Mouse (Mus musculus): Measurements from ENCODE around the gene Pqlc2. TPM values are rescaled to one million over a fixed set of nuclear protein-coding genes. Genes with fewer than 3 reads are reported as not detected.

Pqlc2 gene
- polyA plus RNA-seq, 1 experiment from 2014 or later = 16.3 TPM

- Histone ChIP-seq H3K27me3 (ENCODE audit: insufficient read depth, poor library complexity, severe bottlenecking) (peaks cover 27% of the 10 kb centered on the region; the same call in 1 of the 2 replicates), H3K4me1 (replicated peaks) (peaks cover 12% of the 10 kb centered on the region), H3K4me3 (no peak overlapping the region), H3K36me3 (no peaks in the 10 kb centered on the region), H3K9me3 (no peaks in the 10 kb centered on the region), H3K27ac (no peak overlapping the region)
- no peak for DNase-seq (ENCODE audit: low spot score)
- WGBS = 62% methylated on average over 8 of the region's 9 CpGs
Observed at GRCm38 (mm10) chr4:139334631-139335295, 24.3 kb upstream of the Pqlc2 start.

DNA sequence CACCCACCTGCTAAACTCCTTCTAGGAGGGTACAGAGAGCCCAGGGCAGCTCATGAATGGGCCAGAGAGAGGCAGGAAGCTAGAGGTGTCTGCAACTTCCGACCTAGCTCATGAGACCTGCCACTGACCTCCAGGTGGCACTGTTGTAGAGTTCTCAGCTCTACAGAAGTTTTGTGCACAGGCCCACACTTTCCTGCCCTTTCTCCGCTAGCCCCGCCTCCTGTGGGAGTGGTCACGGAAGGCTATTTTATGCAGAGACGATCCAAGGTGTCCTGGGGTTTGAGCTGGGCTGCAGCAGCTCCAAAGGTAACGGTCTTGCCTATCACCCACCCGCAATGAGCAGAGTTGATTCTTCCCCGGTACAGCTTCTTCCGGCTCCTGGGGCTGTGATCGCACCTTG is 20.1 kb upstream of the Pqlc2 start:
- DNase-seq (ENCODE audit: low spot score) = peak; percentile 73
- 9% methylated on average over 10 of the region's 10 CpGs for WGBS
- H3K9me3 ChIP-seq = no peaks in the 10 kb centered on the region
- peaks cover 7% of the 10 kb centered on the region; the same call in 1 of the 2 replicates for H3K4me1 ChIP-seq (replicated peaks)
- peak overlapping the region; percentile 39 for H3K4me3 ChIP-seq
- no peak overlapping the region for H3K27ac ChIP-seq
- peaks cover 8% of the 10 kb centered on the region; the same call in 1 of the 2 replicates for H3K27me3 ChIP-seq (ENCODE audit: insufficient read depth, poor library complexity, severe bottlenecking)
- no peaks in the 10 kb centered on the region for H3K36me3 ChIP-seq

- Histone ChIP-seq H3K9me3 (no peaks in the 10 kb centered on the region), H3K27me3 (ENCODE audit: insufficient read depth, poor library complexity, severe bottlenecking) (no peaks in the 10 kb centered on the region), H3K4me3 (no peak overlapping the region), H3K4me1 (replicated peaks) (no peaks in the 10 kb centered on the region), H3K36me3 (peaks cover 48% of the 10 kb centered on the region), H3K27ac (no peak overlapping the region)
- DNase-seq (ENCODE audit: low spot score) = no peak
- 93% methylated on average over 4 of the region's 4 CpGs for WGBS
Observed at GRCm38 (mm10) chr4:139319740-139320139, 9.2 kb upstream of the Pqlc2 start.

DNA sequence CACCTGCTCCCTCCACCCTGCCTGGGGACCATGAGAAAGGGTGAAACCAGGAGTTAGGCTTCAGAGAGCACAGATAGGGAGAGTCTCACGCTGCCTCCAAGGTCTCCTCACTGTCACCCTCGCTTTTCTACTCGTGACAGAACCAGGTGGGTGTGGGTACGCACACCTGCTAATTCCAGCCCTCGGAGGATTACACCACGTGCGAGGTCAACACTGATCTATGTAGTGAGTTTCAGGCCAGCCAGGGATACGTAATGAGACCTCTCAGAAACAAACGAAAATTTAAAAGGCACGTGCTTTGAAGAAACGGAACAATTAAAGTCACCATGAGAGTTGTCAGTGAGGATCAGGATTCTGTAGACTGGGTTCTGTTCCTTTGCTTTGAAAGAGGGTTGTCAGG is 7.9 kb upstream of the Pqlc2 start:
- DNase-seq (ENCODE audit: low spot score) = no peak
- WGBS = 93% methylated on average over 11 of the region's 11 CpGs
- Histone ChIP-seq H3K4me3 (no peak overlapping the region), H3K27me3 (ENCODE audit: insufficient read depth, poor library complexity, severe bottlenecking) (no peaks in the 10 kb centered on the region), H3K4me1 (replicated peaks) (no peaks in the 10 kb centered on the region), H3K9me3 (no peaks in the 10 kb centered on the region), H3K27ac (no peak overlapping the region), H3K36me3 (peaks cover 57% of the 10 kb centered on the region)

DNA sequence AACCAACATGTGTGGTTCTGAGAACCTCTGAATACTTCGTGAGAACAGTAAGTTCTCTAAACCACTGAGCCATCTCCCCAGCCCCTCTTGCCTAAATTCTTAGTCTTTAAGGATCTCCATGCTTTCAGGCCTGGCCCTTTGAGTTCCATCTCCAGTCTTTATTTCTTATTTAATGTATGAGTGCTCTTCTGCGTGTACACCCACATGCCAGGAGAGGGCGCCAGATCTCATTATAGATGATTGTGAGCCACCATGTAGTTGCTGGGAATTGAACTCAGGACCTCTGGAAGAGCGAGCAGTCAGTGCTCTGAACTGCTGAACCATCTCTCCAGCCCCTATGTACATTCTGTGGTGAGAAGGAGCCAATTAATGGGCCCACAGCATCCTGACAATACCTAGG is 2.1 kb upstream of the Pqlc2 start:
- no peaks in the 10 kb centered on the region for H3K9me3 ChIP-seq
- 51% methylated on average over 4 of the region's 4 CpGs for WGBS
- no peak overlapping the region for H3K27ac ChIP-seq
- no peak for DNase-seq (ENCODE audit: low spot score)
- peaks cover 23% of the 10 kb centered on the region for H3K27me3 ChIP-seq (ENCODE audit: insufficient read depth, poor library complexity, severe bottlenecking)
- H3K4me3 ChIP-seq = no peak overlapping the region
- peaks cover 35% of the 10 kb centered on the region for H3K36me3 ChIP-seq
- H3K4me1 ChIP-seq (replicated peaks) = peaks cover 28% of the 10 kb centered on the region

DNA sequence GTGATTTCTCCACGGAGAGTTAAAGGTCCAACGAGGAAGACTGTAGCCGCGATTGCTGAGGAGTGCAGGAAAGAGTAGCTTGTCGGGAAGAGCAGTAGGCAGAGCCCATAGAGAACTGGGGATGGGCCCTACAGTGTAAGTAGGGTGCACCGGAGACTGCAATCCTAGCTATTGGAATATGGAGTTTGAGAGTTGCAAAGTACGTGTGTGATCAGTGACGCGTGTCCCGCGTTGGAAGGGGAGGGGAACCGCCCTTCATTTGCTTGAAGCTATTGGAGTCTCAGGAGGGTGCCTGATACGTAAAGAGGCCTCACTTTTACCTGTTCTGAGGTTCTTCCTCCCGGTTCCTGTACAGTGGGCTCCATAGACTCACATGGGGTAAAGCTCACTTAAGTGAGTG is 1.2 kb upstream of the Pqlc2 start:
- peaks cover 28% of the 10 kb centered on the region for H3K4me1 ChIP-seq (replicated peaks)
- H3K4me3 ChIP-seq = peak overlapping the region; percentile 93
- 22% methylated on average over 14 of the region's 14 CpGs for WGBS
- H3K9me3 ChIP-seq = no peaks in the 10 kb centered on the region
- peaks cover 23% of the 10 kb centered on the region for H3K27me3 ChIP-seq (ENCODE audit: insufficient read depth, poor library complexity, severe bottlenecking)
- no peak for DNase-seq (ENCODE audit: low spot score)
- H3K36me3 ChIP-seq = peaks cover 26% of the 10 kb centered on the region
- H3K27ac ChIP-seq = peak overlapping the region; percentile 93; the same call in 1 of the 2 replicates

DNA sequence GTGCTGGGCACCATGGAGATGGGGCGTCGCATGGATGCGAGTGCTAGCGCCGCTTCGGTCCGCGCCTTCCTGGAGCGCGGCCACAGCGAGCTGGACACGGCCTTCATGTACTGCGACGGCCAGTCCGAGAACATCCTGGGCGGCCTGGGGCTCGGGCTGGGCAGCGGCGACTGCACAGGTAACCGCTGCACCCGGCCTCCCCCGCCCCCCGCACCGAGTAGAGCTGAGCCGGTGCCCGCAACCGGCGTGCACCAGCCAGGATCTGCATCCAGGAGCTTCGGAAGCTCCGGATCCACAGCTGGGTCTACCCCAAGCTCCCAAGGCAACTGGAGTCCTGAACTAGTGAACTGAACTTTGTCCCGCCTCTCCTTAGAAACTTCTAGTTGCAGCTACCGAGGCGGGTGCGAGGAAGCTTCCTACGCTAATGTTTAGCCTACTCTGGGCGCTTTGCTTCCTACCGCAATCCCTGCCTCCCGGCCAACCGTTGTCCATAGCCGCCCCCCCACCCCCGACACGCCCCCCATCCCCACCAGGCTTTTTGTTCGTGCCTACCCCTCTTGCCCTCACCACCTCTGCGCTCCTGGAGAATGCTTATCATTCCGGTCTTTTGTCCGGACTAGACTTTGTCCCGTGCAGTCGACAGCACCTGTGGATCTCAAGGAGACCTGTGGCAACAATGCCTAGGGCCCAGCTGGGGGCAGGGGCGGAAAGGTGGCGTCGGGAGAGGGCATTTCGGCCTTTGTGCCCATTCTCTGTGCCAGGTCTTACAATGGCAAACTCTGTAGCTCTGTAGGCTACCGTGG is 592 bp upstream of the Pqlc2 start:
- Histone ChIP-seq H3K36me3 (peaks cover 27% of the 10 kb centered on the region), H3K27ac (peak overlapping the region; percentile 93), H3K27me3 (ENCODE audit: insufficient read depth, poor library complexity, severe bottlenecking) (peaks cover 23% of the 10 kb centered on the region), H3K4me1 (replicated peaks) (peaks cover 28% of the 10 kb centered on the region), H3K4me3 (peak overlapping the region; percentile 93), H3K9me3 (no peaks in the 10 kb centered on the region)
- DNase-seq (ENCODE audit: low spot score) = no peak
- under 1% methylated on average over 53 of the region's 53 CpGs for WGBS

- 25% methylated on average over 6 of the region's 6 CpGs for WGBS
- peak overlapping the region; percentile 93 for H3K4me3 ChIP-seq
- peaks cover 28% of the 10 kb centered on the region for H3K4me1 ChIP-seq (replicated peaks)
- no peaks in the 10 kb centered on the region for H3K9me3 ChIP-seq
- no peak overlapping the region for H3K27ac ChIP-seq
- no peak for DNase-seq (ENCODE audit: low spot score)
- H3K27me3 ChIP-seq (ENCODE audit: insufficient read depth, poor library complexity, severe bottlenecking) = peaks cover 23% of the 10 kb centered on the region
- H3K36me3 ChIP-seq = peaks cover 26% of the 10 kb centered on the region
Observed at GRCm38 (mm10) chr4:139309651-139310050, 857 bp downstream of the Pqlc2 start.

DNA sequence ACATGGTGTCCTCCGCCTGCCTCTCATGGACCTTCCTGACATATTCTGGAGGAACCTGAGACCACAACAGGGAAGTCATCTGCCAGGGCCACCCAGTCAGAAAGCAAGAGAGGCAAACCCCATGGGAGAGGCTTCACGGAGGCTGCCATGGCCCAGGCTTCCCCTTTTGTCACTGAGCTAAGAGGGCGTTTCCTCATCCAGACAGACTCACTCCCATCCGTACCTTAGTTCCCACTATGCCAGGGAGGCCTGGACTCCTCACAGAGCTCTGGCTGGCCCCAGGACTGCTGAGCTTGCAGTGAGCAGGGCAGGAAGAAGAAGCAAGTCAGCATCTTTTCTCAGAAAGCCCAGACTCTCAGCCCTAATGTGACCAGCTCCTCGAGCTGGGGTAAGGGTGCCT is 2.6 kb downstream of the Pqlc2 start:
- DNase-seq (ENCODE audit: low spot score) = no peak
- H3K4me1 ChIP-seq (replicated peaks) = peaks cover 28% of the 10 kb centered on the region
- peaks cover 22% of the 10 kb centered on the region for H3K36me3 ChIP-seq
- no peaks in the 10 kb centered on the region for H3K9me3 ChIP-seq
- 82% methylated on average over 5 of the region's 5 CpGs for WGBS
- no peak overlapping the region for H3K4me3 ChIP-seq
- peaks cover 23% of the 10 kb centered on the region for H3K27me3 ChIP-seq (ENCODE audit: insufficient read depth, poor library complexity, severe bottlenecking)
- no peak overlapping the region for H3K27ac ChIP-seq

DNA sequence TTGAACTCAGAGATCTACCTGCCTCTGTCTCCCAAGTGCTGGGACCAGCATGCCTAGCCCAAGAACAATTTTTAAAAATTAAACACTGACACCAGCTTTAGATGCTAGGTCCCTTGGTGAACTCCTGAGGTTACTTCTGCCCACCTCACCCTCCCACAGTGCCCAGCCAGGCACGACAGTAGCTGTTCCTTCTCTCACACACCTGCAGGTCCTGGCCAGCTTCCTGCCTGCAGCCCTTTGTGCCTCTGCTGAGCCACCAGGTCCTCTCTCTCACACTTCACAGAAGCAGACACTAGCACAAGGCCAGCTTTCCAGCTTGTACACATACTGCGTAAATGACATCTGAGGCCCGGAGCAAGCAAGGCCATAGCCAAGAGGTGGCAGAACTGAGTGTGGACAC is 5.0 kb downstream of the Pqlc2 start:
- Histone ChIP-seq H3K27ac (no peak overlapping the region), H3K36me3 (peaks cover 46% of the 10 kb centered on the region), H3K4me1 (replicated peaks) (peaks cover 11% of the 10 kb centered on the region), H3K4me3 (no peak overlapping the region), H3K9me3 (no peaks in the 10 kb centered on the region), H3K27me3 (ENCODE audit: insufficient read depth, poor library complexity, severe bottlenecking) (peaks cover 14% of the 10 kb centered on the region; the same call in 1 of the 2 replicates)
- 90% methylated on average over 3 of the region's 3 CpGs for WGBS
- DNase-seq (ENCODE audit: low spot score) = no peak

DNA sequence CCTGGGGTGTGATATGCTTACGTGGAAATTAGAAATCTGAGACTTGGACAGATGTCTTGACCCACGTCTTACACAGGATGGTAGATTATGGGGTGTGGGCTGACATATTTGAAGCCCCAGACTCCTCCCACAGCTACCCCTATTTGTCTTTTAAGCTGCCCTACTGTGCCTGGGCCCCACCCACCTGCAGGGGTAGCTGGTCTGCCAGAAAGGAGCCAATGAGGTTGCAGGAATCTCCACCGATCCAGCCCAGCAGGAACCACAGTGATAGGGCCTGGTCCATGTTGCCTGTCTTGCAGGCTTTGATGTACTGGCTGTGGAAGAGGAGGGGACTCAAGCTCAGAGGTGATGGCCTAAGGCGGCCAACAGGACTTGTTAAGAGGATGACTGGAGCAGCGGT is 8.3 kb downstream of the Pqlc2 start:
- DNase-seq (ENCODE audit: low spot score) = no peak
- Histone ChIP-seq H3K4me3 (no peak overlapping the region), H3K4me1 (replicated peaks) (no peaks in the 10 kb centered on the region), H3K9me3 (no peaks in the 10 kb centered on the region), H3K27me3 (ENCODE audit: insufficient read depth, poor library complexity, severe bottlenecking) (no peaks in the 10 kb centered on the region), H3K27ac (no peak overlapping the region), H3K36me3 (peaks cover 77% of the 10 kb centered on the region)
- 56% methylated on average over 5 of the region's 5 CpGs for WGBS

GRCm38 (mm10) chr4:139301780-139302179 is 8.7 kb downstream of the Pqlc2 start:
- H3K4me1 ChIP-seq (replicated peaks) = no peaks in the 10 kb centered on the region
- WGBS = 91% methylated on average over 8 of the region's 8 CpGs
- no peak overlapping the region for H3K27ac ChIP-seq
- no peaks in the 10 kb centered on the region for H3K27me3 ChIP-seq (ENCODE audit: insufficient read depth, poor library complexity, severe bottlenecking)
- H3K4me3 ChIP-seq = no peak overlapping the region
- H3K9me3 ChIP-seq = no peaks in the 10 kb centered on the region
- H3K36me3 ChIP-seq = peaks cover 77% of the 10 kb centered on the region
- DNase-seq (ENCODE audit: low spot score) = no peak

DNA sequence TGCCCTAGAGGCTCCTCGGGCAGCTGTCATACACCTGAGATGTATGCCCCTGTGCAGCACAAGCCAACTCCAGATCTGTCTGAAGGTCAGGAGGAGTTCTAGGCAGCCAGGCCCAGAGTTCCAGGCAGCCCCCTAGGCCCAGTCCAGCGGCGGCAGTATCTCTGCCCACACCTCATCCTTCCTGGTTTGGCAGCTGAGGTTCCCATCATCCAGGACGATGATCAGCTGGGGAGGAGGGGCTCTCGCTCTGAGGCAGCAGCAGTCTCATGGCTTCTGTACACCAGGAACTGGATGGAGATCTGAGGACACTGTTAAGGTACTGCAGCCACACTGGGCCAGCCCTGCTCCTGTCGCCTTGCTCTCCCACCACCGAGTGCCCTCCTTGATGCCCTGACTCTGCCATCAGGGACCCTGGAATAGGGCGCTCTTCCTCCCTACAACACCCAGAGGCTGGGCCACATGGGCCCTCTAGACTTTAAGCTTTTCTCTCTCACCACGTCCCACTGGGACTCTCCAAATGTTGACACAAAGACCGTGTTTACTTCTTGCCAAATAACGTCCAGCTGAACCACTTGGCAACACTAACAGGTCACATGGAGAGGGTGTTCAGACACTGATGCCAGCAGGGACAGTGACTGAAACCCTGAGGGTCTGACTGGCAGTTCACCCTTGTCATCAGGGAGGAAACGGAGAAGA is 11.7 kb downstream of the Pqlc2 start:
- H3K27ac ChIP-seq = no peak overlapping the region
- H3K36me3 ChIP-seq = peaks cover 59% of the 10 kb centered on the region
- no peak for DNase-seq (ENCODE audit: low spot score)
- H3K4me3 ChIP-seq = no peak overlapping the region
- H3K27me3 ChIP-seq (ENCODE audit: insufficient read depth, poor library complexity, severe bottlenecking) = no peaks in the 10 kb centered on the region
- no peaks in the 10 kb centered on the region for H3K9me3 ChIP-seq
- WGBS = 90% methylated on average over 12 of the region's 12 CpGs
- H3K4me1 ChIP-seq (replicated peaks) = no peaks in the 10 kb centered on the region
